Mouse (Mus musculus) lung, postnatal 14 days (tissue): Measurements from ENCODE around the gene Aldh1b1.

ENCODE experiments used
- DNase-seq: peaks from one replicate; pipeline ENCODE4 v3.0.0; 2021

Aldh1b1 gene

GRCm38 (mm10) chr4:45798964-45799363 lies at the start of gene Aldh1b1:
Gene Aldh1b1, plus strand, starts transcription at chr4:45799022.
- peak; percentile 74 for DNase-seq

GRCm38 (mm10) chr4:45749449-45749848 lies 49.4 kb upstream of the Aldh1b1 start:
- DNase-seq, result no peak

- DNase-seq, result no peak
Measured at GRCm38 (mm10) chr4:45750477-45750876, 48.3 kb upstream of the Aldh1b1 start.

- no peak for DNase-seq
Measured at GRCm38 (mm10) chr4:45753211-45753809, 45.5 kb upstream of the Aldh1b1 start.

GRCm38 (mm10) chr4:45754171-45754570 lies 44.7 kb upstream of the Aldh1b1 start:
- no peak for DNase-seq

- no peak for DNase-seq
Measured at GRCm38 (mm10) chr4:45755097-45755496, 43.7 kb upstream of the Aldh1b1 start.

GRCm38 (mm10) chr4:45755881-45756280 lies 42.9 kb upstream of the Aldh1b1 start:
- peak; percentile 42 for DNase-seq

- DNase-seq, result no peak
Measured at GRCm38 (mm10) chr4:45757941-45758340, 40.9 kb upstream of the Aldh1b1 start.

GRCm38 (mm10) chr4:45759411-45759810 lies 39.4 kb upstream of the Aldh1b1 start:
- DNase-seq, result no peak

- DNase-seq, result no peak
Measured at GRCm38 (mm10) chr4:45762600-45762999, 36.2 kb upstream of the Aldh1b1 start.

- no peak for DNase-seq
Measured at GRCm38 (mm10) chr4:45763288-45764140, 35.3 kb upstream of the Aldh1b1 start.

- no peak for DNase-seq
Measured at GRCm38 (mm10) chr4:45764141-45764494, 34.7 kb upstream of the Aldh1b1 start.

- DNase-seq, result no peak
Measured at GRCm38 (mm10) chr4:45765121-45765564, 33.7 kb upstream of the Aldh1b1 start.

- no peak for DNase-seq
Measured at GRCm38 (mm10) chr4:45765565-45766201, 33.1 kb upstream of the Aldh1b1 start.

GRCm38 (mm10) chr4:45766774-45767173 lies 32.0 kb upstream of the Aldh1b1 start:
- DNase-seq, result no peak

- DNase-seq, result peak; percentile 49
Measured at GRCm38 (mm10) chr4:45767891-45768558, 30.8 kb upstream of the Aldh1b1 start.

GRCm38 (mm10) chr4:45769141-45769540 lies 29.7 kb upstream of the Aldh1b1 start:
- DNase-seq, result no peak

GRCm38 (mm10) chr4:45769791-45770637 lies 28.8 kb upstream of the Aldh1b1 start:
- DNase-seq, result no peak

GRCm38 (mm10) chr4:45770638-45771033 lies 28.2 kb upstream of the Aldh1b1 start:
- no peak for DNase-seq

GRCm38 (mm10) chr4:45771173-45771572 lies 27.6 kb upstream of the Aldh1b1 start:
- no peak for DNase-seq

- DNase-seq, result peak; percentile 60
Measured at GRCm38 (mm10) chr4:45771619-45772018, 27.2 kb upstream of the Aldh1b1 start.

GRCm38 (mm10) chr4:45783671-45784070 lies 15.2 kb upstream of the Aldh1b1 start:
- DNase-seq, result no peak
